Mouse (Mus musculus): ENCODE measurements around the gene B3gnt8. TPM values are rescaled to one million over a fixed set of nuclear protein-coding genes. Genes with fewer than 3 reads are reported as not detected.

Gene B3gnt8
- polyA plus RNA-seq, 1 experiment from 2014 or later = 0.67 TPM

GRCm38 (mm10) chr7:25606625-25607063 is 19.8 kb upstream of the B3gnt8 start:
- ATAC-seq = no peak
- no peaks in the 10 kb centered on the region for H3K27me3 ChIP-seq
- H3K4me1 ChIP-seq = no peaks in the 10 kb centered on the region
- H3K9ac ChIP-seq = no peak overlapping the region
- H3K9me3 ChIP-seq (replicated peaks) = no peaks in the 10 kb centered on the region
- H3K4me2 ChIP-seq = no peak overlapping the region
- no peak overlapping the region for H3K4me3 ChIP-seq
- H3K36me3 ChIP-seq (ENCODE audit: poor library complexity, severe bottlenecking) = no peaks in the 10 kb centered on the region
- WGBS = 74% methylated on average over 4 of the region's 4 CpGs
- no peak overlapping the region for H3K27ac ChIP-seq

- H3K9me3 ChIP-seq (replicated peaks) = no peaks in the 10 kb centered on the region
- ATAC-seq = no peak
- no peak overlapping the region for H3K9ac ChIP-seq
- H3K27ac ChIP-seq = no peak overlapping the region
- H3K36me3 ChIP-seq (ENCODE audit: poor library complexity, severe bottlenecking) = no peaks in the 10 kb centered on the region
- WGBS = 79% methylated on average over 2 of the region's 2 CpGs
- H3K4me1 ChIP-seq = no peaks in the 10 kb centered on the region
- H3K27me3 ChIP-seq = no peaks in the 10 kb centered on the region
- no peak overlapping the region for H3K4me2 ChIP-seq
- no peak overlapping the region for H3K4me3 ChIP-seq
These were observed 19.3 kb upstream of the B3gnt8 start for GRCm38 (mm10) chr7:25607196-25607595.

- Histone ChIP-seq H3K36me3 (ENCODE audit: poor library complexity, severe bottlenecking) (no peaks in the 10 kb centered on the region), H3K27ac (no peak overlapping the region), H3K4me3 (no peak overlapping the region), H3K9me3 (replicated peaks) (no peaks in the 10 kb centered on the region), H3K27me3 (no peaks in the 10 kb centered on the region), H3K9ac (no peak overlapping the region), H3K4me2 (no peak overlapping the region), H3K4me1 (no peaks in the 10 kb centered on the region)
- WGBS = 45% methylated on average over 6 of the region's 6 CpGs
- ATAC-seq = no peak
These were observed 16.4 kb upstream of the B3gnt8 start for GRCm38 (mm10) chr7:25610056-25610455.

GRCm38 (mm10) chr7:25611501-25611900 is 15.0 kb upstream of the B3gnt8 start:
- H3K9me3 ChIP-seq (replicated peaks) = no peaks in the 10 kb centered on the region
- H3K4me3 ChIP-seq = no peak overlapping the region
- no peaks in the 10 kb centered on the region for H3K27me3 ChIP-seq
- no peak overlapping the region for H3K4me2 ChIP-seq
- no peak for ATAC-seq
- H3K27ac ChIP-seq = no peak overlapping the region
- no peak overlapping the region for H3K9ac ChIP-seq
- no peaks in the 10 kb centered on the region for H3K36me3 ChIP-seq (ENCODE audit: poor library complexity, severe bottlenecking)
- WGBS = 31% methylated on average over 7 of the region's 7 CpGs
- no peaks in the 10 kb centered on the region for H3K4me1 ChIP-seq

GRCm38 (mm10) chr7:25614086-25614485 is 12.4 kb upstream of the B3gnt8 start:
- 0 out of 2 replicates have a peak, but pooled peaks cover 3% of the 10 kb centered on the region for H3K4me1 ChIP-seq
- H3K4me2 ChIP-seq = no peak overlapping the region
- no peak overlapping the region for H3K9ac ChIP-seq
- no peaks in the 10 kb centered on the region for H3K36me3 ChIP-seq (ENCODE audit: poor library complexity, severe bottlenecking)
- ATAC-seq = no peak
- no peak overlapping the region for H3K27ac ChIP-seq
- no peaks in the 10 kb centered on the region for H3K9me3 ChIP-seq (replicated peaks)
- no peak overlapping the region for H3K4me3 ChIP-seq
- H3K27me3 ChIP-seq = 0 out of 2 replicates have a peak, but pooled peaks cover 7% of the 10 kb centered on the region
- 80% methylated on average over 5 of the region's 5 CpGs for WGBS

- Histone ChIP-seq H3K27me3 (0 out of 2 replicates have a peak, but pooled peaks cover 7% of the 10 kb centered on the region), H3K4me2 (no peak overlapping the region), H3K4me1 (peaks cover 9% of the 10 kb centered on the region), H3K36me3 (ENCODE audit: poor library complexity, severe bottlenecking) (no peaks in the 10 kb centered on the region), H3K27ac (no peak overlapping the region), H3K9ac (no peak overlapping the region), H3K9me3 (replicated peaks) (no peaks in the 10 kb centered on the region), H3K4me3 (no peak overlapping the region)
- no peak for ATAC-seq
- WGBS = 72% methylated on average over 21 of the region's 21 CpGs
These were observed 11.4 kb upstream of the B3gnt8 start for GRCm38 (mm10) chr7:25614831-25615705.

- Histone ChIP-seq H3K27ac (no peak within 1 kb of the TSS), H3K36me3 (ENCODE audit: poor library complexity, severe bottlenecking) (no peaks in the 10 kb centered on the region), H3K27me3 (0 out of 2 replicates have a peak, but pooled peaks cover 7% of the 10 kb centered on the region), H3K4me1 (peaks cover 10% of the 10 kb centered on the region), H3K4me2 (no peak within 1 kb of the TSS), H3K9ac (no peak within 1 kb of the TSS), H3K4me3 (no peak within 1 kb of the TSS), H3K9me3 (replicated peaks) (no peaks in the 10 kb centered on the region)
- no peak for ATAC-seq
- WGBS = 84% methylated on average over 5 of the region's 5 CpGs
These were observed 10.8 kb upstream of the B3gnt8 start, which contains the start of gene Erich4 for GRCm38 (mm10) chr7:25615706-25616011. Erich4 (minus strand) TSS chr7:25615892.

- no peak for ATAC-seq
- H3K9me3 ChIP-seq (replicated peaks) = no peaks in the 10 kb centered on the region
- 87% methylated on average over 10 of the region's 10 CpGs for WGBS
- no peak overlapping the region for H3K4me2 ChIP-seq
- no peak overlapping the region for H3K27ac ChIP-seq
- peaks cover 10% of the 10 kb centered on the region for H3K4me1 ChIP-seq
- no peaks in the 10 kb centered on the region; the same call in 1 of the 2 replicates for H3K36me3 ChIP-seq (ENCODE audit: poor library complexity, severe bottlenecking)
- no peak overlapping the region for H3K9ac ChIP-seq
- 0 out of 2 replicates have a peak, but pooled peaks cover 7% of the 10 kb centered on the region for H3K27me3 ChIP-seq
- no peak overlapping the region for H3K4me3 ChIP-seq
These were observed 8.9 kb upstream of the B3gnt8 start for GRCm38 (mm10) chr7:25617376-25618160.

- peaks cover 10% of the 10 kb centered on the region for H3K4me1 ChIP-seq
- under 1% methylated on average over 53 of the region's 53 CpGs for WGBS
- 0 out of 2 replicates have a peak, but pooled peaks cover 7% of the 10 kb centered on the region for H3K27me3 ChIP-seq
- peak within 1 kb of the TSS; percentile 60 for H3K4me3 ChIP-seq
- peak; percentile 96 for ATAC-seq
- H3K27ac ChIP-seq = no peak within 1 kb of the TSS
- H3K36me3 ChIP-seq (ENCODE audit: poor library complexity, severe bottlenecking) = peaks cover 4% of the 10 kb centered on the region
- H3K9ac ChIP-seq = peak within 1 kb of the TSS; percentile 59
- H3K9me3 ChIP-seq (replicated peaks) = no peaks in the 10 kb centered on the region
- peak within 1 kb of the TSS; percentile 63 for H3K4me2 ChIP-seq
These were observed 7.4 kb upstream of the B3gnt8 start, which contains the start of gene Dmac2 for GRCm38 (mm10) chr7:25618865-25619721. Dmac2 (plus strand) TSS chr7:25619414.

- H3K27me3 ChIP-seq = 0 out of 2 replicates have a peak, but pooled peaks cover 7% of the 10 kb centered on the region
- WGBS = 23% methylated on average over 5 of the region's 5 CpGs
- H3K9me3 ChIP-seq (replicated peaks) = no peaks in the 10 kb centered on the region
- ATAC-seq = no peak
- peak overlapping the region; percentile 59 for H3K9ac ChIP-seq
- H3K4me1 ChIP-seq = peaks cover 10% of the 10 kb centered on the region
- H3K4me2 ChIP-seq = peak overlapping the region; percentile 63
- H3K36me3 ChIP-seq (ENCODE audit: poor library complexity, severe bottlenecking) = peaks cover 9% of the 10 kb centered on the region
- no peak overlapping the region for H3K27ac ChIP-seq
- peak overlapping the region; percentile 60 for H3K4me3 ChIP-seq
These were observed 6.8 kb upstream of the B3gnt8 start for GRCm38 (mm10) chr7:25619722-25619991.

GRCm38 (mm10) chr7:25620101-25620500 is 6.4 kb upstream of the B3gnt8 start:
- H3K27me3 ChIP-seq = 0 out of 2 replicates have a peak, but pooled peaks cover 7% of the 10 kb centered on the region
- no peak for ATAC-seq
- peaks cover 12% of the 10 kb centered on the region for H3K36me3 ChIP-seq (ENCODE audit: poor library complexity, severe bottlenecking)
- H3K9me3 ChIP-seq (replicated peaks) = no peaks in the 10 kb centered on the region
- peak overlapping the region; percentile 63 for H3K4me2 ChIP-seq
- H3K4me1 ChIP-seq = peaks cover 10% of the 10 kb centered on the region
- no peak overlapping the region for H3K9ac ChIP-seq
- H3K27ac ChIP-seq = no peak overlapping the region
- WGBS = 88% methylated on average over 5 of the region's 5 CpGs
- peak overlapping the region; percentile 60; the same call in 1 of the 2 replicates for H3K4me3 ChIP-seq
